Mouse (Mus musculus) small intestine, adult 2 months (tissue): ENCODE results near the gene Thada.

Experiments used
- CTCF ChIP-seq: fragments of 200-500 bp; IDR thresholded peaks from 2 replicates; pipeline ENCODE4 v1.5.1; 2012; ENCODE audit warnings: low read depth, mild to moderate bottlenecking, control low read depth, inconsistent platforms, low read length, moderate library complexity, mixed read lengths; ENCODE audit not compliant: insufficient replicate concordance, insufficient read length; ENCODE audit errors: extremely low read depth
- POLR2A ChIP-seq: fragments of 200-500 bp; IDR thresholded peaks from 2 replicates; pipeline ENCODE4 v1.6.1; 2012; ENCODE audit warnings: low read depth, mild to moderate bottlenecking, control low read depth, inconsistent platforms, low read length, moderate library complexity

- TF ChIP-seq CTCF (no peak), POLR2A (no peak)
These were observed 303.7 kb downstream of the Thada start for GRCm38 (mm10) chr17:84162211-84162760.
